Mouse (Mus musculus) lung, embryonic 15.5 days (tissue): ENCODE data around the gene Mok. TPM values are rescaled to one million over a fixed set of nuclear protein-coding genes. Genes with fewer than 3 reads are reported as not detected.

Experiments
- ATAC-seq: fragments of 200-750 bp; cut with Nextera tagmentation; 2 replicates; pipeline ENCODE4 v1.8.0; 2017; ENCODE audit warnings: moderate number of reproducible peaks, borderline replicate concordance; ENCODE audit not compliant: low FRiP score, low TSS enrichment; ENCODE audit errors: extremely low read depth
- H3K27ac ChIP-seq: fragments of 300-500 bp; sonication (generic); 2 replicates; pipeline ENCODE4 v1.5.1; 2015; ENCODE audit warnings: moderate library complexity, mild to moderate bottlenecking, inconsistent platforms
- H3K27me3 ChIP-seq: fragments of 300-500 bp; sonication (generic); 2 replicates; pipeline ENCODE4 v1.6.1; 2015; ENCODE audit warnings: inconsistent platforms
- H3K36me3 ChIP-seq: fragments of 300-500 bp; sonication (generic); 2 replicates; pipeline ENCODE4 v1.6.1; 2015; ENCODE audit warnings: inconsistent platforms
- H3K4me1 ChIP-seq: fragments of 300-500 bp; sonication (generic); 2 replicates; pipeline ENCODE4 v1.6.1; 2015; ENCODE audit warnings: inconsistent platforms
- H3K4me2 ChIP-seq: fragments of 300-500 bp; sonication (generic); 2 replicates; pipeline ENCODE4 v1.6.1; 2015; ENCODE audit warnings: inconsistent platforms, mild to moderate bottlenecking, moderate library complexity
- H3K4me3 ChIP-seq: fragments of 300-500 bp; sonication (generic); 2 replicates; pipeline ENCODE4 v1.5.1; 2015; ENCODE audit warnings: mild to moderate bottlenecking, inconsistent platforms
- H3K9ac ChIP-seq: fragments of 300-500 bp; sonication (generic); 2 replicates; pipeline ENCODE4 v1.6.1; 2015; ENCODE audit warnings: inconsistent platforms
- H3K9me3 ChIP-seq: fragments of 300-500 bp; sonication (generic); 2 replicates; pipeline ENCODE4 v1.6.1; 2016; ENCODE audit warnings: inconsistent platforms
- WGBS: fragments of 180-500 bp; shearing (Covaris S2); methylation state at CpG from one replicate; pipeline ENCODE4 v1.1.7; 2015; 5-methylcytosine and 5-hydroxymethylcytosine counted together
- polyA plus RNA-seq: library from polyadenylated mRNA; unstranded; fragments of >200 nt; fragmentation: Nextera tagmentation; extraction: Ambion mirVana; gene quantifications from 2 replicates; pipeline ENCODE4 v1.2.1, GENCODE M21; 2015

Mok gene
- polyA plus RNA-seq, 1 experiment from 2014 or later, result 7.4 TPM

GRCm38 (mm10) chr12:110801876-110802464, 38.8 kb downstream of the Mok start:
- H3K4me3 ChIP-seq, result no peak overlapping the region
- H3K27ac ChIP-seq, result no peak overlapping the region
- H3K9me3 ChIP-seq, result no peaks in the 10 kb centered on the region
- 0 out of 2 replicates have a peak, but pooled peaks cover 5% of the 10 kb centered on the region for H3K36me3 ChIP-seq
- WGBS, result 71% methylated on average over 10 of the region's 10 CpGs
- no peak overlapping the region for H3K4me2 ChIP-seq
- peaks cover 8% of the 10 kb centered on the region for H3K4me1 ChIP-seq
- 0 out of 2 replicates have a peak, but pooled peaks have one; percentile 12 for ATAC-seq
- H3K9ac ChIP-seq, result no peak overlapping the region
- H3K27me3 ChIP-seq, result no peaks in the 10 kb centered on the region

DNA sequence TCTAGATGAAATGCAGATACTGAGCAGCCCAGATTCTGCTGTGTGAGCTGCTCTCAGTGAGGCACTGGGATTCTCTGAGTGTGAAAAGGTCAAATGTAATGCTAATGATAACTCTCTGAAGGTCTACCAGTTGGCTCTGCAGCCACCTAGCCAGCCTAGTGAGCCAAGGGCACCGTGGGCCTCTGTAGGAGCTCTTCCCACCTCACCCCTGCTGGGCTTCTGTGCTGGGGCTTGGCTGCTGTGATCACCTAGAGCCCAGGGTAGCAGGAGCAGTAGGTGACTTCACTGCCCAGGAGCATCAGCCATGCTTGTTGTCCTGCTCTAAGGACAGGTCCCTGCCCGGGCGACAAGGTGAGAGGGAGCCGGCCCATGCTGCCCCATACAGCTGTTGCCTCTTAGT, 41.5 kb downstream of the Mok start:
- no peaks in the 10 kb centered on the region for H3K27me3 ChIP-seq
- no peak overlapping the region for H3K4me2 ChIP-seq
- H3K9ac ChIP-seq, result no peak overlapping the region
- H3K9me3 ChIP-seq, result no peaks in the 10 kb centered on the region
- peaks cover 5% of the 10 kb centered on the region for H3K4me1 ChIP-seq
- 81% methylated on average over 4 of the region's 4 CpGs for WGBS
- H3K4me3 ChIP-seq, result no peak overlapping the region
- no peak for ATAC-seq
- H3K27ac ChIP-seq, result no peak overlapping the region
- no peaks in the 10 kb centered on the region for H3K36me3 ChIP-seq

DNA sequence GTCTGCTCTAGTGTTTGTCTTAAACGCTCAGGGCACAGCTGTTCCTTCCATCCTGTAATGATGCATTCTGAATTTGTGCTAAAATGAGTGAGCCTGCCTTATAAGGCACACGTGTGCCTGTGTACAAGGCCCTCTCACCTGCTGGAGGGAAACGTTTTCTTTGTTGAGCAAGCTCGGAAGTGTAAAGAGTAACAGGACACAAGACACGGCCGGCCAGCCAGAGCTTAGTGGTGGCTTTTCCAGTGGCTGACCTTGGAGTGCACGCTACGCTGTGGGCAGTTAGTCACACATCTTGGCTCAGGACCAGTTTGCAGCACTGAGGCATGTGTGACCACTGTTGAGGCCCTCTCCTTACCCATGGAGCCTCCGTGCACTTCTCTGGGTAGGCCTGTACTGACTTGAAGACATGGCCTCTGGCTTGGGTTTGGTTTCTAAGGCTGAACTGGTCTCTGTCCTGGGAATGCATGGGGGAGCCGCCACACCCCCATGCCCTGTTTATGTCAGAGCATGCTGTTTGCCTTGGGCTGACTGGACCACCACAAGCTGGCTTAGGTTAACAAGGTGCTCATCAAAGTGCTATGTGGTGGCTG, 42.8 kb downstream of the Mok start:
- Histone ChIP-seq H3K9ac (no peak overlapping the region), H3K36me3 (no peaks in the 10 kb centered on the region), H3K9me3 (no peaks in the 10 kb centered on the region), H3K4me1 (peaks cover 3% of the 10 kb centered on the region; the same call in 1 of the 2 replicates), H3K27ac (no peak overlapping the region), H3K4me3 (no peak overlapping the region), H3K4me2 (no peak overlapping the region), H3K27me3 (no peaks in the 10 kb centered on the region)
- ATAC-seq, result no peak
- WGBS, result 82% methylated on average over 10 of the region's 10 CpGs

DNA sequence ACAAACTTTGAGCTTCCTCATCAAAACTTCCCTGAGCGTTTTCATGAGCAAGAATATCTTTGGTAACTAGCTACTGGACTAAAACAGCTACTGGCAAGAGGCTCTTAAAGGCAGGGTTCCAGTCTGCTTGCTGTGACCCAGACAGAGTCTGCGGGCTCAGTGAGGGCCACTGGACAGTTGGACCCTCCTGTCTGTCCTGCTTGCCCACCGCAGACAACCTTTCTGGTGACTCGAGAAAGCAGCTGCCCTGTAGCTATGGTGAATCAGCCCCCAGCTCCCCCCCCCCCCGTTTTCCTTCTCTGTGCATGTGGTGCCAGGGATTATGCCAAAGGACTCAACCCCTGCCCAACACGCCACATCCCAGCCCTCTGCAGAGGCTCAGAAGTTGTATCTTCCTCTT, 43.5 kb downstream of the Mok start:
- H3K36me3 ChIP-seq, result no peaks in the 10 kb centered on the region
- no peak overlapping the region for H3K4me2 ChIP-seq
- no peaks in the 10 kb centered on the region for H3K9me3 ChIP-seq
- 78% methylated on average over 6 of the region's 6 CpGs for WGBS
- H3K4me3 ChIP-seq, result no peak overlapping the region
- H3K9ac ChIP-seq, result no peak overlapping the region
- H3K27me3 ChIP-seq, result no peaks in the 10 kb centered on the region
- no peak overlapping the region for H3K27ac ChIP-seq
- no peak for ATAC-seq
- H3K4me1 ChIP-seq, result peaks cover under 1% of the 10 kb centered on the region; the same call in 1 of the 2 replicates

- Histone ChIP-seq H3K36me3 (no peaks in the 10 kb centered on the region), H3K9ac (no peak overlapping the region), H3K27ac (no peak overlapping the region), H3K4me2 (no peak overlapping the region), H3K4me3 (no peak overlapping the region), H3K9me3 (no peaks in the 10 kb centered on the region), H3K27me3 (no peaks in the 10 kb centered on the region), H3K4me1 (no peaks in the 10 kb centered on the region)
- 73% methylated on average over 6 of the region's 6 CpGs for WGBS
- peak; percentile 31; the same call in 1 of the 2 replicates for ATAC-seq
These were observed 44.0 kb downstream of the Mok start for GRCm38 (mm10) chr12:110796748-110797147.

DNA sequence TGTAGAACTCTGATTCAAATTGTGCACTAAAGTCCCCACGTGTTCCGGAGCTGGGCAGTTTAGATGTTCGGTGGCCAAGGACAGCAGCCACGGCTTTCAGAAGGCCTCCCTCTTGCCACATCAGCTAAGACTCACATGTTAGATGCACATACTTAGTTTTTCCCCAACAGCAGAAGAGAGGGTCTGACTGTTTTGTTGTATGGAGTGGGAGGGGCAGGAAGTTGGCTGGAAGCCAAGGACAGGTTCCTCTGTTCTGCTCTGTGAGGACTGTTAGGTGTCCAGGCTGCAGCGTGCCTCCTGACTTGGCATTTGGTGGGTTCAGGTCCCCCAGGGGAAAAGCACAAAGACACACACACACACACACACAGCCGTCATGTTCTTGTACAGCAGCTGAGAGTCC, 45.7 kb downstream of the Mok start:
- Histone ChIP-seq H3K4me2 (no peak overlapping the region), H3K27ac (no peak overlapping the region), H3K4me3 (no peak overlapping the region), H3K9me3 (no peaks in the 10 kb centered on the region), H3K4me1 (no peaks in the 10 kb centered on the region), H3K36me3 (no peaks in the 10 kb centered on the region), H3K9ac (no peak overlapping the region), H3K27me3 (no peaks in the 10 kb centered on the region)
- no peak for ATAC-seq
- 84% methylated on average over 6 of the region's 6 CpGs for WGBS

DNA sequence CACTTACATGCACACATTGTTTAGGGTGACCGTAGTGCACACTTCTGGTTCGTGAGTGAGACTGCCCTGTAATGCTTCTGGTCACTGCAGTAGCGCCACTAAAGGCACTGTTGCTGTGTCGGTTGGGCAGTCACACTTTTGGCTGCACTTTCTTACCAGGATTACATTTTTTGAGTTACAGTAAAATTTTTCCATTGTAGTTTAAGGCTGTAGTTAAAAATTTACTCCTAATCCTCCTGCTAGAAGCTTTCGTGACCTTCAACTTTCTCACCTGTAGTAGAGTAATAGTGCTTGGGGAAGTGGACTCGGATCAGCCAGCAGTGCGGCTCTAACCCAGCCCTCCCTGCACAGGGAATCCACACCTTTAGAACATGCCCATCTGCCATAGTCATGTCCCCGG, 49.7 kb downstream of the Mok start:
- Histone ChIP-seq H3K4me3 (no peak overlapping the region), H3K27me3 (no peaks in the 10 kb centered on the region), H3K27ac (no peak overlapping the region), H3K4me2 (no peak overlapping the region), H3K4me1 (no peaks in the 10 kb centered on the region), H3K36me3 (no peaks in the 10 kb centered on the region), H3K9me3 (no peaks in the 10 kb centered on the region), H3K9ac (no peak overlapping the region)
- WGBS, result 87% methylated on average over 8 of the region's 8 CpGs
- no peak for ATAC-seq

DNA sequence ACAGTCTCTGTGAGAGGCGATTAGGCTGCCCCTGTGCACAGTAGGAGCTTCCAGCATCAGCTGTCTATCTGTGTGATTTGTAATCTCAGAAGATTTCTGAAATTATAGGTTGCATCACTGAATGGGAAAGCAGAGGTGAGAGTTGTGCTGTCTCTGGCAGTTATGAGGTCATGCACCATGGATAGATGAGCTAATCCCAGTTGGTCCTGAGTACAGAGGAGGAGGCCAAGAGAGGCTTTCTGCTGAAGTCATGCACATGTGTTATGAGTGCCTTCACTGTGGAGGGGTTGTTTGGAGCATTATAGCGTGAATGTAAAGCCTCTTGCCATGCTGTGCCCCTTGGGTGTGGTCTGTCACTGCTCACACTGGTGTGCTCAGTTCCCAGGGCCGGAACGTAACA, 50.2 kb downstream of the Mok start:
- 85% methylated on average over 4 of the region's 4 CpGs for WGBS
- H3K36me3 ChIP-seq, result no peaks in the 10 kb centered on the region

DNA sequence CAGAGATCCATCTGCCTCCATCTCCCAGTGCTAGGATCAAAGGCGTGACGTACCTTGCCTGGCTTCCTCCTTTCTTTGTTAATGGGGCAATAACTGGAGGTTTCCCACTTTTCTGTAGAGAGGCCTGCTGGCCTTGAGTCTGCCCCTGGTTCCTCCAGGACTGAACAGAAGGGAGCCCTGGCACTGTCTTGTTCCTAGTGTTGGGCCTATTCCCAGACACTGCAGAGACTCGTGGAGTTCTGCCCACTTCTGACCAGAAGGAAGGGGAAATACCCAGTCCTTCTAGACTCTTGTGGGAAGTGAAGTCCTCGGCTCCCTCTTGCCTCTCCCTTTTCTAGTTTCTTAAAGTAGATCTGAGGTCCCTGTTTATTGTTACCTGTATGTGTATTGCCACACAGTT, 54.5 kb downstream of the Mok start:
- no peak overlapping the region for H3K27ac ChIP-seq
- no peaks in the 10 kb centered on the region for H3K4me1 ChIP-seq
- H3K4me3 ChIP-seq, result no peak overlapping the region
- no peaks in the 10 kb centered on the region for H3K27me3 ChIP-seq
- ATAC-seq, result no peak
- H3K4me2 ChIP-seq, result no peak overlapping the region
- peaks cover 15% of the 10 kb centered on the region; the same call in 1 of the 2 replicates for H3K36me3 ChIP-seq
- 78% methylated on average over 4 of the region's 4 CpGs for WGBS
- no peaks in the 10 kb centered on the region for H3K9me3 ChIP-seq
- H3K9ac ChIP-seq, result no peak overlapping the region

More for the DNA sequence above, 50.2 kb downstream of the Mok start:
- Histone ChIP-seq H3K4me3 (no peak overlapping the region), H3K9ac (no peak overlapping the region), H3K4me2 (no peak overlapping the region), H3K4me1 (no peaks in the 10 kb centered on the region), H3K9me3 (no peaks in the 10 kb centered on the region), H3K27ac (no peak overlapping the region), H3K27me3 (no peaks in the 10 kb centered on the region)
- ATAC-seq, result no peak

DNA sequence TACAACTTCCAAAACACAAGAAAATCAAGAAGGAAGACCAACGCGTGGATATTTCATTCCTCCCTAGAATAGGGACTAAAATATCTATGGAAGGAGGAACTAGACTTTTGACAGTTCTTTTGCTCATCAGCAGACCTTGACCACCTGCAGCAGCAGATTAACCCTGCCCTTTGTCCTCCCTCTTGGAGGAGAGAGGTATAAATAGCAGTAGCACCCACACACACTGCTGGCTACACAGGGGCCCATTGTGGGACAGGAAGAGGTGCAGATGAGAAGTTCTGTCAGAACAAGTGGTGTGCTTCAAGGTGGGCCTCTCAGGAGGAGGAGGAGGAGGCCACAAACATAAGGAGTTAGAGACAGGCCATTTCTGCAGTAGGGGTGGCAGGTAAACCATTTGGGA, 56.5 kb downstream of the Mok start:
- Histone ChIP-seq H3K9me3 (no peaks in the 10 kb centered on the region), H3K4me3 (no peak overlapping the region), H3K9ac (no peak overlapping the region), H3K4me2 (no peak overlapping the region), H3K4me1 (peaks cover 3% of the 10 kb centered on the region; the same call in 1 of the 2 replicates), H3K27ac (no peak overlapping the region), H3K36me3 (peaks cover 28% of the 10 kb centered on the region; the same call in 1 of the 2 replicates), H3K27me3 (no peaks in the 10 kb centered on the region)
- 96% methylated on average over 2 of the region's 2 CpGs for WGBS
- ATAC-seq, result no peak

- Histone ChIP-seq H3K9ac (no peak overlapping the region), H3K27ac (no peak overlapping the region), H3K4me1 (peaks cover 6% of the 10 kb centered on the region), H3K4me3 (no peak overlapping the region), H3K27me3 (no peaks in the 10 kb centered on the region), H3K36me3 (peaks cover 28% of the 10 kb centered on the region; the same call in 1 of the 2 replicates), H3K4me2 (no peak overlapping the region), H3K9me3 (no peaks in the 10 kb centered on the region)
- 100% methylated on average over 1 of the region's 1 CpGs for WGBS
- no peak for ATAC-seq
These were observed 58.5 kb downstream of the Mok start for GRCm38 (mm10) chr12:110782278-110782677.

DNA sequence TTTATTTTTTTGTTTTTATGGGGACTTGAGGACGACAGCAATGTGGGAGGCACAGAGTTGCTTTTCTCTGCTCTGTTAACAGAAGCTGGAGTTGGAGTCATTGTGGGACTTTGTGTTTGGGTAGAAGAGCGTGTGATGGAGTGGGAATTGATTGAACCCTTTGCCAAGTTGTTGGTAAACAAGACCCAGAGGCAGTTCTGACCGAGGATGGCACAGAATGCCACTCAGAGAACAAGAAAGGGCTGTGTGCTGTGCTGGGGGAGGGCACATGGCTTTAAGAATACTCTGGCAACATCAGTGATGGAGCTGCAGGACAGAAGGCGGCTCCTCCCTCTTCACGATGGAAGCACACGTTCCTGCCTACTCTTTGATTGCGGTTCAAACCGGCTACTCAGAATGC, 59.6 kb downstream of the Mok start:
- WGBS, result 83% methylated on average over 8 of the region's 8 CpGs
- no peak overlapping the region for H3K27ac ChIP-seq
- no peak overlapping the region for H3K9ac ChIP-seq
- H3K4me1 ChIP-seq, result peaks cover 6% of the 10 kb centered on the region
- peaks cover 28% of the 10 kb centered on the region; the same call in 1 of the 2 replicates for H3K36me3 ChIP-seq
- ATAC-seq, result no peak
- no peak overlapping the region for H3K4me2 ChIP-seq
- no peaks in the 10 kb centered on the region for H3K9me3 ChIP-seq
- H3K4me3 ChIP-seq, result no peak overlapping the region
- no peaks in the 10 kb centered on the region for H3K27me3 ChIP-seq
